Mouse (Mus musculus) limb, embryonic 12.5 days (tissue): ENCODE results near the gene Mbl2. TPM values are rescaled to one million over a fixed set of nuclear protein-coding genes. Genes with fewer than 3 reads are reported as not detected.
"Not testable (repeated sequence)": the region's sequence is repeated elsewhere in the genome, so short reads cannot be mapped to it uniquely, and the experiment has no call there.

Experiments used
- ATAC-seq: fragments of 200-750 bp; cut with Nextera tagmentation; 2 replicates; pipeline ENCODE4 v1.8.0; 2017; ENCODE audit warnings: low read depth, moderate TSS enrichment; ENCODE audit not compliant: insufficient number of reproducible peaks, insufficient read depth, low FRiP score, low TSS enrichment
- H3K27ac ChIP-seq: fragments of 300-500 bp; sonication (generic); 2 replicates; pipeline ENCODE4 v1.5.1; 2016; ENCODE audit warnings: mild to moderate bottlenecking, moderate library complexity
- H3K27me3 ChIP-seq: fragments of 300-500 bp; sonication (generic); 2 replicates; pipeline ENCODE4 v1.6.1; 2016; ENCODE audit warnings: mild to moderate bottlenecking, moderate library complexity
- H3K36me3 ChIP-seq: fragments of 300-500 bp; sonication (generic); 2 replicates; pipeline ENCODE4 v1.6.1; 2016; ENCODE audit warnings: mild to moderate bottlenecking, moderate library complexity
- H3K4me1 ChIP-seq: fragments of 300-500 bp; sonication (generic); replicated peaks from 2 replicates; pipeline ENCODE4 v1.6.1; 2016
- H3K4me2 ChIP-seq: fragments of 300-500 bp; sonication (generic); 2 replicates; pipeline ENCODE4 v1.6.1; 2016; ENCODE audit warnings: mild to moderate bottlenecking, moderate library complexity
- H3K4me3 ChIP-seq: fragments of 300-500 bp; sonication (generic); replicated peaks from 2 replicates; pipeline ENCODE4 v1.5.1; 2016; ENCODE audit warnings: mild to moderate bottlenecking
- H3K9ac ChIP-seq: fragments of 300-500 bp; sonication (generic); replicated peaks from 2 replicates; pipeline ENCODE4 v1.6.1; 2016; ENCODE audit warnings: mild to moderate bottlenecking, moderate library complexity
- H3K9me3 ChIP-seq: fragments of 300-500 bp; sonication (generic); 2 replicates; pipeline ENCODE4 v1.6.1; 2016; ENCODE audit warnings: mild to moderate bottlenecking, moderate library complexity
- WGBS: fragments of 180-500 bp; shearing (Covaris S2); methylation state at CpG from one replicate; pipeline ENCODE4 v1.1.7; 2016; 5-methylcytosine and 5-hydroxymethylcytosine counted together
- polyA plus RNA-seq: library from polyadenylated mRNA; unstranded; fragments of >200 nt; fragmentation: Nextera tagmentation; extraction: Ambion mirVana; gene quantifications from 2 replicates; pipeline ENCODE4 v1.2.1, GENCODE M21; 2016

The Mbl2 gene
- polyA plus RNA-seq, 1 experiment from 2014 or later, result not detected

DNA sequence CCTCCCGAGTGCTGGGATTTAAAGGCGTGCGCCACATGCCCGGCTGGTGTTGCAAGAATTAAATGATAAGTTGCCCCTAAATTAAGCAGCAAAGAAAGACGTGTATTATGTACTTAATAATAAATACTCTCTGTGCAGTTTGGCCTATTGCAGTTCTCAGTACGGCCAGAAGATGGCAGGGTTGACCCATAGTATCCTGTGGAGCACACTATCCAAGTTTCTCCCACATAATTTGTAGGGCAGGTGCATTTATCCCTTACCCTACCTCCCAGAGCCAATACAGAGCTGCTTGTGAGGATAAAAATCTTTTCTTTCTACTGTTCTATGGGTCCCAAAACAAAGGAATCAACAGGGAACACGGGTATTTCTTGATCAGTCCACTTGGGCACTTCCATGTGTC lies 15.4 kb upstream of the Mbl2 start:
- no peak for ATAC-seq
- H3K27me3 ChIP-seq, result no peaks in the 10 kb centered on the region
- WGBS, result 23% methylated on average over 7 of the region's 7 CpGs

DNA sequence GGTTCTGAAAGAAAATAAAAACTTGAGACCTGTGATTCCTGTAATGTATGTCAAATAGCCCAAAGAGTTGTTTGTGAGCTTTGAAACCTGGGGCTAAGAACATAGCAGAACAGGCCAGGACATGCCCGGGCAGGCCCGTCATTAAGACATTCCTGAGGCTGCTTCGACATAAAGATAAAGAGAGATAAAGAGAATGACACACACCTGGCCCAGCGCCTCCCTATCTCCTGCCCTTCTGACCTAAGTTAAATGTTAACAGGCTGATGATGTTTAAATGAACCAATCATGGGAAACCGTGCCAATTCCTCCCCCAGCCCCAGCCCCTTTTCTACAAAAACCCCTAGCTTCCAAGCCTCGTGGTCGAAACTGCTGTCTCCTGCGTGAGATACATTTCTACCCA lies 10.1 kb upstream of the Mbl2 start:
- H3K9me3 ChIP-seq, H3K36me3 ChIP-seq, H3K27me3 ChIP-seq, H3K9ac ChIP-seq, H3K4me1 ChIP-seq, H3K4me2 ChIP-seq, H3K27ac ChIP-seq, ATAC-seq, H3K4me3 ChIP-seq: not testable (repeated sequence)
- WGBS, result 75% methylated on average over 8 of the region's 8 CpGs

More for the DNA sequence above, 15.4 kb upstream of the Mbl2 start:
- no peaks in the 10 kb centered on the region for H3K4me1 ChIP-seq
- no peak overlapping the region for H3K9ac ChIP-seq
- no peaks in the 10 kb centered on the region for H3K36me3 ChIP-seq
- no peak overlapping the region for H3K4me3 ChIP-seq
- H3K4me2 ChIP-seq, result no peak overlapping the region
- no peaks in the 10 kb centered on the region for H3K9me3 ChIP-seq
- no peak overlapping the region for H3K27ac ChIP-seq

GRCm38 (mm10) chr19:30229477-30229876 lies 3.3 kb upstream of the Mbl2 start:
- WGBS, result 81% methylated on average over 3 of the region's 3 CpGs
- H3K36me3 ChIP-seq, result no peaks in the 10 kb centered on the region
- no peaks in the 10 kb centered on the region for H3K4me1 ChIP-seq
- no peak overlapping the region for H3K27ac ChIP-seq
- no peak overlapping the region for H3K9ac ChIP-seq
- no peak overlapping the region for H3K4me2 ChIP-seq
- no peaks in the 10 kb centered on the region; the same call in 1 of the 2 replicates for H3K27me3 ChIP-seq
- no peak overlapping the region for H3K4me3 ChIP-seq
- no peaks in the 10 kb centered on the region for H3K9me3 ChIP-seq
- no peak for ATAC-seq

GRCm38 (mm10) chr19:30234416-30234815 lies 1.7 kb downstream of the Mbl2 start:
- no peaks in the 10 kb centered on the region; the same call in 1 of the 2 replicates for H3K27me3 ChIP-seq
- no peaks in the 10 kb centered on the region for H3K4me1 ChIP-seq
- no peak overlapping the region for H3K9ac ChIP-seq
- WGBS, result 77% methylated on average over 8 of the region's 8 CpGs
- no peak overlapping the region for H3K27ac ChIP-seq
- no peak overlapping the region for H3K4me2 ChIP-seq
- H3K36me3 ChIP-seq, result no peaks in the 10 kb centered on the region
- no peak for ATAC-seq
- H3K4me3 ChIP-seq, result no peak overlapping the region
- no peaks in the 10 kb centered on the region for H3K9me3 ChIP-seq

GRCm38 (mm10) chr19:30247359-30247758 lies 14.6 kb downstream of the Mbl2 start:
- no peaks in the 10 kb centered on the region for H3K4me1 ChIP-seq
- no peak overlapping the region for H3K9ac ChIP-seq
- H3K4me3 ChIP-seq, result no peak overlapping the region
- 21% methylated on average over 11 of the region's 11 CpGs for WGBS
- ATAC-seq, result no peak
- peaks cover 11% of the 10 kb centered on the region; the same call in 1 of the 2 replicates for H3K27me3 ChIP-seq
- no peak overlapping the region for H3K4me2 ChIP-seq
- H3K36me3 ChIP-seq, result no peaks in the 10 kb centered on the region
- no peaks in the 10 kb centered on the region for H3K9me3 ChIP-seq
- no peak overlapping the region for H3K27ac ChIP-seq

DNA sequence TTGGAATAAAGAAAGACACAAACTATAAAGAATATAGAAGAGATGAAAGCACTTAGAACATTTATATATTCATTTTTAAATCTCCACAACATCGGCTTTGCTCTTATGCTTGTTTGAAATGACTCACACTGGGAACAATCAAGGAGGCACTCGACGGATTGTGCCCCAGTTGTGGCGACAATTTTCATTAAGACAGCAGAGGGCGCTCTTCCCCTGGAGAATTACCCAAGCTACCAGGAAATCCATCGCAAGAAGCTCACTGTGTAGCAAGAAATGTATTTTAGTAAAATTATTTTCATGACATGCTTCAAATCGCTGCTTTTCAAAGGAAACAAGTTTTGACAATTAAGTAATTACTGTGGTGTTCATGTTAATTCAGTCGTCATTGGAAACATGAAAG lies 16.1 kb downstream of the Mbl2 start:
- Histone ChIP-seq H3K4me2 (no peak overlapping the region), H3K27ac (no peak overlapping the region), H3K4me1 (no peaks in the 10 kb centered on the region), H3K9me3 (no peaks in the 10 kb centered on the region), H3K36me3 (no peaks in the 10 kb centered on the region), H3K9ac (no peak overlapping the region), H3K27me3 (peaks cover 11% of the 10 kb centered on the region; the same call in 1 of the 2 replicates), H3K4me3 (no peak overlapping the region)
- no peak for ATAC-seq
- 6% methylated on average over 8 of the region's 8 CpGs for WGBS

- Histone ChIP-seq H3K36me3 (no peaks in the 10 kb centered on the region), H3K9ac (no peak overlapping the region), H3K4me3 (no peak overlapping the region), H3K4me2 (no peak overlapping the region), H3K27ac (no peak overlapping the region), H3K9me3 (no peaks in the 10 kb centered on the region), H3K4me1 (peaks cover 13% of the 10 kb centered on the region), H3K27me3 (peaks cover 5% of the 10 kb centered on the region)
- ATAC-seq, result no peak
- WGBS, result 82% methylated on average over 2 of the region's 2 CpGs
These were observed 19.5 kb downstream of the Mbl2 start for GRCm38 (mm10) chr19:30252253-30252652.

GRCm38 (mm10) chr19:30256339-30256738 lies 23.6 kb downstream of the Mbl2 start:
- H3K9me3 ChIP-seq, result no peaks in the 10 kb centered on the region
- ATAC-seq, result peak; percentile 31; the same call in 1 of the 2 replicates
- H3K36me3 ChIP-seq, result no peaks in the 10 kb centered on the region
- no peak overlapping the region for H3K27ac ChIP-seq
- peaks cover 13% of the 10 kb centered on the region for H3K4me1 ChIP-seq
- H3K27me3 ChIP-seq, result no peaks in the 10 kb centered on the region; the same call in 1 of the 2 replicates
- 2% methylated on average over 6 of the region's 6 CpGs for whole genome bisulfite sequencing
- peak overlapping the region; percentile 34 for H3K4me2 ChIP-seq
- H3K9ac ChIP-seq, result no peak overlapping the region
- H3K4me3 ChIP-seq, result no peak overlapping the region

DNA sequence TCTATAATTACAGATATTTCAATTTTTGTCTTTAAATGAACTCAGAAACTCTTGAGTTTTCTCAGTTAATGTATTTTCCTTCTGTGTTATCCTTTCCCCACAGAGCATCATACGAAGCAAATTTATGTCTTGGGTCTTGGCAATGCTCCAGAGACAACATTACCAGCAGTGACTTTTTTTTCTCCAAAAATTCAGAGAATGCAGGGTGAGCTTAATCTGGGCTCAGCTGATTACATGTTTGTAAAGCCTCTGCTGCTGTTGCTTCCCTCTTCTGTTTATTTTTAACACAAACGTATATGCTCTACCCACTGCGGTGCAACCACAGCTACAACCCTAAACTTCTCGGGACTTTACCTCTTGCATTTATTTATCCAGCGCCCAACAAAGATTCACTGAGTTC lies 48.4 kb downstream of the Mbl2 start:
- Histone ChIP-seq H3K4me1 (peaks cover 21% of the 10 kb centered on the region), H3K4me2 (no peak overlapping the region), H3K27ac (no peak overlapping the region), H3K9ac (no peak overlapping the region), H3K36me3 (no peaks in the 10 kb centered on the region), H3K4me3 (no peak overlapping the region), H3K27me3 (0 out of 2 replicates have a peak, but pooled peaks cover 6% of the 10 kb centered on the region), H3K9me3 (no peaks in the 10 kb centered on the region)
- 63% methylated on average over 5 of the region's 5 CpGs for WGBS
- no peak for ATAC-seq

GRCm38 (mm10) chr19:30287899-30288490 lies 55.3 kb downstream of the Mbl2 start:
- ATAC-seq, result no peak
- H3K4me2 ChIP-seq, result no peak overlapping the region
- no peak overlapping the region for H3K4me3 ChIP-seq
- H3K27ac ChIP-seq, result no peak overlapping the region
- H3K36me3 ChIP-seq, result no peaks in the 10 kb centered on the region
- H3K9me3 ChIP-seq, result no peaks in the 10 kb centered on the region
- 0 out of 2 replicates have a peak, but pooled peaks cover 7% of the 10 kb centered on the region for H3K27me3 ChIP-seq
- no peak overlapping the region for H3K9ac ChIP-seq
- peaks cover 15% of the 10 kb centered on the region for H3K4me1 ChIP-seq
- 91% methylated on average over 6 of the region's 6 CpGs for WGBS
